Mouse (Mus musculus) heart, embryonic 10.5 days (tissue): ENCODE results near the gene Filip1. TPM values are rescaled to one million over a fixed set of nuclear protein-coding genes. Genes with fewer than 3 reads are reported as not detected.

Source experiments
- DNase-seq: peaks from one replicate; pipeline ENCODE4 v3.0.0-alpha.2; 2017; ENCODE audit warnings: low spot score
- H3K27ac ChIP-seq: fragments of 300-500 bp; sonication (generic); 2 replicates; pipeline ENCODE4 v1.5.1; 2016; ENCODE audit warnings: mild to moderate bottlenecking
- H3K27me3 ChIP-seq: fragments of 300-500 bp; sonication (generic); 2 replicates; pipeline ENCODE4 v1.6.1; 2016; ENCODE audit warnings: mild to moderate bottlenecking; ENCODE audit not compliant: poor library complexity, insufficient read depth, severe bottlenecking
- H3K36me3 ChIP-seq: fragments of 300-500 bp; sonication (generic); 2 replicates; pipeline ENCODE4 v1.6.1; 2016; ENCODE audit warnings: mild to moderate bottlenecking, moderate library complexity
- H3K4me1 ChIP-seq: fragments of 300-500 bp; sonication (generic); 2 replicates; pipeline ENCODE4 v1.6.1; 2016; ENCODE audit warnings: mild to moderate bottlenecking
- H3K4me3 ChIP-seq: fragments of 300-500 bp; sonication (generic); 2 replicates; pipeline ENCODE4 v1.5.1; 2016; ENCODE audit warnings: mild to moderate bottlenecking, moderate library complexity
- H3K9me3 ChIP-seq: fragments of 300-500 bp; sonication (generic); 2 replicates; pipeline ENCODE4 v1.6.1; 2016; ENCODE audit warnings: mild to moderate bottlenecking, moderate library complexity
- WGBS: fragments of 180-500 bp; shearing (Covaris S2); methylation state at CpG from one replicate; pipeline ENCODE4 v1.1.7; 2016; 5-methylcytosine and 5-hydroxymethylcytosine counted together
- polyA plus RNA-seq: library from polyadenylated mRNA; unstranded; fragments of >200 nt; fragmentation: Nextera tagmentation; extraction: Ambion mirVana; gene quantifications from 2 replicates; pipeline ENCODE4 v1.2.1, GENCODE M21; 2016

Filip1 gene
- polyA plus RNA-seq, 1 experiment from 2014 or later: 11.7 TPM

DNA sequence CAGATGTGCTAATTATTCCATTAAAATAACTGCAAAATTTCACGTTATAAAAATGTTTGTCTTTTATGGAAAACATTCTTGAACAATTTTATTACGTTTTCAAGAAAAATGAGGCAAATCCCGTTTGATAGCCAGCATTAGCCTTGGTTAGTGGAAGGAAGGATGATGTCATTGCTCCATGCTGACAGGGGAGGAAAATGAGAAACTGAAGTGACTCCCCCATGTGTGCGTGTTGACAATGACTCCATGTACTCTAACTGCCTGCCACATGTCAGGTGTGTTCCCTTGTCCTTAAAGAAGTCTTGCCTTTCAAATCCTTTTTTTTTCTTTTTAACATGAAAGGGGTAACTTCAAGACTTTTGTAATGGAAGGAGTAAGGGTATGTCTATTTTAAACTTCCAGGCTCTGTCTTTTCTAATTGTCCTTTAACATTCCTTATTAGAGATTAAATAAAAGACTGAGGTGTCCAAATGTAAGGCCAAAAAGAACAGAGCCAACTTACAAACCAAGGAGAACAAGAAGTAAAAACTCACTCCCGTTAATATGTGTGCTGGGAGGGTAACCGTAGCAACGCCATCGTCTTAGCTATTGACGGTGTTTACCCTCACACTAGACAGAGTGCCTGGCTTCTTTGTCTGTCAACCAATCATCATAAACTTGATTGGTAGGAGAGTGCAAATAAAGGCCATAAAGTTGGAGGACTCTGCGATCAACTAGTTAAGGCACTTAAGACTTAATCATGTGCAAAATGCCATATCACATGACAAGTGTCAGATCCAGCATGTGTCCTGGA is 94.1 kb downstream of the Filip1 start:
- WGBS: 73% methylated on average over 10 of the region's 10 CpGs
- H3K27me3 ChIP-seq: no peaks in the 10 kb centered on the region
- H3K27ac ChIP-seq: peak overlapping the region; percentile 83; the same call in 1 of the 2 replicates
- peaks cover 57% of the 10 kb centered on the region for H3K4me1 ChIP-seq
- no peak overlapping the region for H3K4me3 ChIP-seq
- no peaks in the 10 kb centered on the region for H3K9me3 ChIP-seq
- no peaks in the 10 kb centered on the region for H3K36me3 ChIP-seq
- peak; percentile 61 for DNase-seq

DNA sequence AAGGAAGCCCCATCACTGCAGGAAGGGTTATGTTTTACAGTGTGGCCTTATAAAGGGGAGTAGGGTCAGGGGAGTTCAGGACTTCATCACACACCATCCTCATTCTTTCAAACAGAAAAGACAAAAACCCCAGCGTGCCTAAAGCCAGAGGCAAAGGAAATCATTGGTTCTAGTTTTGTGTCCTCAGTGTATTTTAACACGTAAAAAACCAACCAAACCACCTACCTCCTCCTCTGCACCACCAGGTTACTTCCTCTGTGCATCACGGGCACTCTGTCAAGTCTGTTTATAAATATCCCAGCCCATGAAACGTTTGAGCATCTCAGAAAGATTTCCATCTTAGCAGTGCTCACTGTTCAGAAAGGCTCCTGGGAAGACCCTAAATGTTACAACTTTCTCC is 98.4 kb downstream of the Filip1 start:
- H3K9me3 ChIP-seq: no peaks in the 10 kb centered on the region
- no peak overlapping the region for H3K4me3 ChIP-seq
- H3K36me3 ChIP-seq: 0 out of 2 replicates have a peak, but pooled peaks cover 4% of the 10 kb centered on the region
- H3K27ac ChIP-seq: no peak overlapping the region
- peaks cover 25% of the 10 kb centered on the region for H3K4me1 ChIP-seq
- no peak for DNase-seq
- 44% methylated on average over 4 of the region's 4 CpGs for WGBS
- no peaks in the 10 kb centered on the region for H3K27me3 ChIP-seq

DNA sequence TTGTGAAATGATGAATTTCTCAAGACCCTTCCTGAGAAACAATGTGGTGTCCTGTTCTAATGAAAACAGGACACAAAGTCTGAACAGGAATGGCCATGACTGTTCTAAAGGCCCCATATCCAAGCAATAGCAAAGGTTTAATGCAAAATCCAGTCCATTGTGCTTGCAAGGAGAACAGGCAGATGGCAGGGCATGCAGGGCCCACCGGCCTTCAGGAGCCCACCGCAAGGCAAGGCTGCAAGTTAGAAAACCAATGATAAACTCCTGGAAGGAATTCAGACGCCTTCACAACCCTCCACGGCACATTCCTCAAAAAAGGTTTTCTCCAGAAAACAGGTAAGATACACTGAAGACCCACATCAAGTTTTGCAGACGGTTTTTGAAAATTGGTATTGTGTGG is 99.7 kb downstream of the Filip1 start:
- Histone ChIP-seq H3K9me3 (no peaks in the 10 kb centered on the region), H3K27me3 (no peaks in the 10 kb centered on the region), H3K27ac (no peak overlapping the region), H3K36me3 (0 out of 2 replicates have a peak, but pooled peaks cover 4% of the 10 kb centered on the region), H3K4me1 (peaks cover 15% of the 10 kb centered on the region; the same call in 1 of the 2 replicates), H3K4me3 (no peak overlapping the region)
- DNase-seq: peak; percentile 68
- WGBS: 80% methylated on average over 5 of the region's 5 CpGs

DNA sequence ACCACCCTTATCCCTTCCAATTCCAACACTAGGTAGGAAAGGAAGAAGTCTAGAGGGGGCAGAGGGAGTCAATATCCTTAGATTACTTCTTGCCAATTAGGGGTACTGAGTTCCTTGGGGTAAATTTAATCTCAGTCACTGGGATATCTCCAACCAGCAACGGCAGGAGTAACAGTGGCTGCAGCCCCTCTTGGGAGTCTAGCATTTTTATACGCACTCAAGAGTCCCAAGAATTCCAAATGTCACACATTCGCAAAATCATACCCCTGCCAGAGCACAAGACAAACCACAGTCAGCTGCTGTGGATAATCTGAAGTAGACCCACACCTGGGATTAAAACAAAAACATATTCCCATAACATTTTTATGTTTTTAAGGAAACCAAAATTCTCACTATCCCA is 102.5 kb downstream of the Filip1 start:
- H3K4me3 ChIP-seq: no peak overlapping the region
- H3K9me3 ChIP-seq: no peaks in the 10 kb centered on the region
- H3K27me3 ChIP-seq: no peaks in the 10 kb centered on the region
- DNase-seq: peak; percentile 63
- WGBS: 91% methylated on average over 3 of the region's 3 CpGs
- no peak overlapping the region for H3K27ac ChIP-seq
- H3K4me1 ChIP-seq: peaks cover 5% of the 10 kb centered on the region; the same call in 1 of the 2 replicates
- H3K36me3 ChIP-seq: 0 out of 2 replicates have a peak, but pooled peaks cover 4% of the 10 kb centered on the region

DNA sequence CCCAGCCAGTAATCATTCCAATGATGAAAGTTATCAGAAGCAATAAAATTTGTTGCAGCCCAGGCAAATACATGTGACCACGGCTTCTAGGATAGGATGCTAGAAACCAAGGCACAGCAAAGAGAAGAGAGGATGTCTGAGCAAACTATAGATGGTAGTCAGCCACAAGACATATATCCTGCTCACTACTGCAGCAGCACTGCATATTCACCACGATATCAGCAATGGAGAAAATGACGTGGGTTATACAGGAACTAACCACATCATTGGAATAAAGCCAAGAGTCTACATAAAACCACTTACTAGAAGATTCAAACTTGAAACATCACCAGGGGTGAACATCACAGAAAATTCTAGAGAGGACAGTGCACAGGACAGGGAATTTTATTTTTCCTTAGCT is 113.8 kb downstream of the Filip1 start:
- peaks cover 13% of the 10 kb centered on the region for H3K4me1 ChIP-seq
- no peaks in the 10 kb centered on the region for H3K27me3 ChIP-seq
- H3K9me3 ChIP-seq: no peaks in the 10 kb centered on the region
- H3K4me3 ChIP-seq: no peak overlapping the region
- no peak overlapping the region for H3K27ac ChIP-seq
- H3K36me3 ChIP-seq: peaks cover 6% of the 10 kb centered on the region; the same call in 1 of the 2 replicates
- DNase-seq: no peak
- 79% methylated on average over 3 of the region's 3 CpGs for WGBS

DNA sequence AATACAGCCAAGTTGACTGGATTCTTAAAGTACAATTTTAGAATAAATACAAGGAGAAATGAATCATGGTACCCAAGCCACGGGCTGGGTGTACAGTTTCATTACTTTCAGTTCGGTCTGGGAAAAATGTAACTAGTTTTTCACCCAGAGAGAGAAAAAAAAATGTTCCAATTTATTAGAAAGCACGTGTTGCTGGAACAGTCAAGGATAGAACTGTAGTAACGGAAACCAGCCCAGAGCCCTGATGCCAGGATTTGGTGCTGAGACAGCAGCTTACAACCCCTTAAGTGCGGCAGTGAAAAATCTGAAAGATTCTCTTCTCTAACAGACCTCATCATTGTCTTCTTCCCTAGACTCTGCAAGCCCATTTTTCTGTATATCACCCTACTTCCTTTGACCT is 118.0 kb downstream of the Filip1 start:
- Histone ChIP-seq H3K36me3 (peaks cover 6% of the 10 kb centered on the region; the same call in 1 of the 2 replicates), H3K4me3 (no peak overlapping the region), H3K27ac (no peak overlapping the region), H3K9me3 (no peaks in the 10 kb centered on the region), H3K4me1 (peaks cover 33% of the 10 kb centered on the region), H3K27me3 (no peaks in the 10 kb centered on the region)
- 77% methylated on average over 5 of the region's 5 CpGs for WGBS
- no peak for DNase-seq

DNA sequence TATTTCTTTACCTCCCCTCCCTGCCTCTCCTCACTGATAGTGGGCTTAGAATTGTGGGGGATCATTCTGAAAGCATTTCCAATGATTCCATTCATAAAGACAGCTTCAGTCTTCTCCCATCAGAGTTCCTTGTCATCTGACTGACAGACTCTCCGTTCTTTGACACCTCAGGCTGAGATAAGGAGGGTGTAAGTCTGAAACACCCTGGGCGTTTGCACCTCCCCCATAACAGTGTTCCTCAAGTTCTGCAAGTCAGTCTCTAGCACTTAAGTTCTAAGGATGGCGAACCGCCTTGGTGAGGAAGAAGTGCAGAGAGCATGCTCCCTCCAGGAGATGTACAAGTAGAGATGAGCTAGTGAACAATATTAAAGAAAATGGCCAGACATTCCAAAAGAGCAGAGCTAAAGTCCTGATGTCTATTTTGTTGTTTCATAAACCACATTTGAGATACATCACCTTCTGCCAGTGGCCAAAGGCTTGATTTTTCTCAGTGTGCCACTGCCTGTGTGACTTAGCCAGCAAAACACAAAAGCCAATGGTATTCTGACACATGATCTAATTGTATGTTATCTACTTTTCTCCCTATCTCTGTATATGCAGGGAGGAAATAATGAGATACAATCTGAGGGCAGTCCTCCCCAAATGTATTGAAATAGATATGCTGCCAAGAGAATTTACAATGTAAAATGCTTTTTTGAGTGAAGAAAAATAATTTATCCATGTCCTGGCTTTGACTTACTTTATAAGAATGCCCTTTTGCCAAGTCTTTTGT is 118.6 kb downstream of the Filip1 start:
- H3K4me1 ChIP-seq: peaks cover 33% of the 10 kb centered on the region

DNA sequence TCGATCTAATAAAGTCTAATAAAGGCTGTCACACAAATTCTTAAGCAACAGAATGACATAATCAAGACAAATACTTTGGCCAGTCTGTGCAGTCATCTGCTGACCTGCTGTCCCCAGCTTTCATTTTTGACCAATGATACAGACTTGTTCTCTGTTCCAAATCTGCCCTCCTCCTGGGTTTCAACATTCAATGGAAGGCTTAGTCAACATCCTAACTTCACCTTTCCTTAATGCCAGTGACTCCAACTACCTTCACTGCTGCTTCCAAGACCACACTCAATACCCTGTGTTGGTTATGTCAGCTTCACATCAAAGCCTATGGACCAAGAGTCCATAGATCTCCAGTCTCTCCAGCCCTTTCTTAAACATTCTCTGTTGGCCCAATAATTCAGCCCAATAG is 120.5 kb downstream of the Filip1 start:
- no peak for DNase-seq
- H3K27ac ChIP-seq: no peak overlapping the region
- H3K9me3 ChIP-seq: no peaks in the 10 kb centered on the region
- WGBS: 87% methylated on average over 1 of the region's 1 CpGs
- peaks cover 33% of the 10 kb centered on the region for H3K4me1 ChIP-seq
- H3K27me3 ChIP-seq: no peaks in the 10 kb centered on the region
- H3K36me3 ChIP-seq: peaks cover 3% of the 10 kb centered on the region; the same call in 1 of the 2 replicates
- H3K4me3 ChIP-seq: no peak overlapping the region

More for the DNA sequence above, 118.6 kb downstream of the Filip1 start:
- Histone ChIP-seq H3K36me3 (peaks cover 6% of the 10 kb centered on the region; the same call in 1 of the 2 replicates), H3K27ac (no peak overlapping the region), H3K9me3 (no peaks in the 10 kb centered on the region), H3K4me3 (no peak overlapping the region), H3K27me3 (no peaks in the 10 kb centered on the region)
- DNase-seq: no peak
- WGBS: 27% methylated on average over 4 of the region's 4 CpGs

DNA sequence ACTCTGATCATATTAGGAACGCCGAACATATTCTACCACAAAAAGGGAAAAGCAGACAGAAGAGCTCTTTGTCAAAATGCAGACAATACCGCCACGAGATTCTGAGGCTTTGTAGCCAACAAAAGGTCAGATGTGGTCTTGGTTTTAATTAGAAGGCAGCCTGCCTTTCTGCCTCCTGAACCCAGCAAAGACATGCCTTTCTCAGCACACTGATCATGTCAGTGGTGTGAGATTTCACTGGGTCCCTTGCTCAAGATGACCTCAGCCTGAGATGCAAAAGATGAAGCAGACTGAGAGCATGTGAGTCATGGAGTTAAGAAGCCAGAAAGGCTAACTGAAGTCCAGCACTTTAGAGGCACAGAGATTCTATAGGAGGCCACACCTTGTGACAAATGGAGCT is 122.2 kb downstream of the Filip1 start:
- DNase-seq: no peak
- WGBS: 74% methylated on average over 4 of the region's 4 CpGs
- H3K4me1 ChIP-seq: peaks cover 40% of the 10 kb centered on the region
- H3K27me3 ChIP-seq: no peaks in the 10 kb centered on the region
- no peaks in the 10 kb centered on the region for H3K36me3 ChIP-seq
- H3K4me3 ChIP-seq: no peak overlapping the region
- H3K27ac ChIP-seq: no peak overlapping the region
- H3K9me3 ChIP-seq: no peaks in the 10 kb centered on the region

DNA sequence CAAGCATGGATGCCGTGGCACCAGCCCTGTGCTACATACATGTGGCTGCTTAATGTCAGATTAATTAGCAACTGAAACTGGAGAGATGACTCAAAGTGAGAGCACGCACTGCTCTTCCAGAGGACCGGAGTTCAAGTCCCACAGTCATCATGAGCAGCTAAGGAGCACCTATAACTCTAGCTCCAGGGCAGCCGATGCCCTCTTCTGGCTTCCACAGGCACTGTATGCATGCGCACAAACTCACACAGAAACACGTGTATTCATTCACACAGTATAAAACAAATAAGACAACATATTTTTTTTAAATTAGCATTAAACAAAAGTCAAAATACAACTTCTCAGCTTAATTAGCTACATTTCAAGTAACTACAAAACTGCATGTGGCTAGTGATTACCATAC is 123.5 kb downstream of the Filip1 start:
- peaks cover 33% of the 10 kb centered on the region for H3K4me1 ChIP-seq
- H3K27ac ChIP-seq: no peak overlapping the region
- no peaks in the 10 kb centered on the region for H3K9me3 ChIP-seq
- H3K27me3 ChIP-seq: no peaks in the 10 kb centered on the region
- H3K36me3 ChIP-seq: no peaks in the 10 kb centered on the region
- 89% methylated on average over 6 of the region's 6 CpGs for WGBS
- DNase-seq: no peak
- H3K4me3 ChIP-seq: no peak overlapping the region

DNA sequence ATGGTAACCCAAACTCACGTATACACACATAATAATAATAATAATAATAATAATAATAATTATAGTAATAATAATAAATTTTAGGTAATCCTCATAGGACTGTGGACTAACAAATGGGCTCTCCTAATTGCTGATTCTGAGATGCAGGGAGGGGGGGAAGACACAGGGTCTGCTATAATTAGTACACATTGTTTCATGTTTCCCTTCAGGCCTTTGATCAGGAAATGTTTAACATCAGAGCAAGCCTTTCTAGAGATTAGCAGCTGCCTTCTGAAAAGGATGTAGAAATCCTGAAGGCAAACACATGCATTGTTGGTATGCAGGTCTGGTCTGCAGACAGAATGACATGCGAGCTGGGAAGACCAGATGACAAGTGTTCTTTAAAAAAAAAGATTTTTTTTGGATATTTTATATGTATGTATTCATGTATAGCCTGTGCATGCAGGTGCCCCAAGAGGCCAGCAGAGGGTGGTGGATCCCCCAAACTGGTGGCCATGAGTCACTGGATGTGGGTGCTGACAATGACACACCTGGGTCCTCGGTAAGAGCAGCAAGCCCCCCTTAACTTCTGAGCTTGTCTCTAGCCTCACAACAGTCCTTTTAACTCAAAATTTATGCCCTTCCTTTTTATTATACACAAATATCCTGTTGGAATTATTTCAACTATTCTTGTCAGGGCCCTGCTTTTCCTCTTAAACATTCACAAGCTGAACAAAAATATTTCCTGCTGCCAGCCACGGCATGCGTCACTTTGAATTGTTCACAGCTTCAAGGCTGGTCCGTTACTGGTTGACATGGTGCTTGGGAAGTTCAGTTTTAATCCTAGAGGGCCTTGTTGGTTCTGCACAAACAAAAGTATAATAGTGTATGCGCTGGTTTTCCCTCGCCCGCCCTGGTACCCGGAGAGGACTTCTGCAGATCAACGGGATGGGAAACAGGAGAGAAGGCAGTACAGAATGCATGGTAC is 127.1 kb downstream of the Filip1 start:
- Histone ChIP-seq H3K36me3 (no peaks in the 10 kb centered on the region), H3K4me1 (peaks cover 10% of the 10 kb centered on the region), H3K9me3 (no peaks in the 10 kb centered on the region), H3K27me3 (no peaks in the 10 kb centered on the region), H3K4me3 (no peak overlapping the region), H3K27ac (no peak overlapping the region)
- no peak for DNase-seq
- 69% methylated on average over 11 of the region's 11 CpGs for WGBS

DNA sequence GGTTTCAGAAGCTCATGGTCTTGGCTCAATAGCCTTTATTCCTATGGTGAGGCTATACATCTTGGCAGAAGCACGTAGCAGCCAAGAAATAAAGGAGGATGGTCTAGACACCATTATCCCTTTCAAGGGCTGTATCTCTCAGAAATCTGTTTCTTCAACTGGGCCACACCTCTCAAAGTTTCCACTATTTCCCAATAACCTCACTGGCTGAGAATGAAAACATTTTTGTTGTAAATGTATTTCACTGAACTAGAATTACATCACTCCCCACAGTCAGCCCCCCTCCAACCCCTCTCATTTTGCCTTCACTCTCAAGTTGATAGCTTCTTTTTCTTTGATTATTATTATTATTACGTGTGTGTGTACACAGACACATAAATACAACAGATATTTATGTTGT is 129.5 kb downstream of the Filip1 start:
- 81% methylated on average over 2 of the region's 2 CpGs for WGBS
- Histone ChIP-seq H3K27me3 (no peaks in the 10 kb centered on the region), H3K36me3 (no peaks in the 10 kb centered on the region), H3K4me1 (peaks cover 10% of the 10 kb centered on the region), H3K4me3 (no peak overlapping the region), H3K9me3 (no peaks in the 10 kb centered on the region), H3K27ac (no peak overlapping the region)
- no peak for DNase-seq
